Comparison of ENCODE assay signal across 8 mouse cellular contexts in the genomic region with DNA sequence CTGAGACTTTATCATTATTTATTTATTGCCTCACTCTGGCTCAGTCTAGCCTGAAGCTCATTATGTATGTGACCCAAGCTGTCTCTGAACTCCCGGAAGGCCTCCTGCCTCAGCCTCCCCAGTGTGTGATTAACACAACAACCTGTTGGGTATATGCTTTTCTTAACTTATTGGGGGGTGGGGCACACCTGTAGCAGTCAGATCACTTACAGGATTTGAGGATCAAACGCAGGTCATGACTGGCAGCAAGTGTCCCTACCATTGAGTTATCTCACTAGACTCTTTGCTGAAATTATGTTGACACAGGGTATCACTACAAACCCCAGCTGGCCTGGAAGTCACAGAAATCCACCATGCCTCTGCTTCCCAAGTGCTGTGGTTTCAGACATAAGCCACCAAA. TPM values are rescaled to one million over a fixed set of nuclear protein-coding genes. Genes with fewer than 3 reads are reported as not detected.
A peak's percentile ranks its signal among the peaks of the same experiment; 100 is the strongest.
DNase-seq lines count a peak whose midpoint lies in the region; ATAC-seq lines count a peak whose summit lies in the region.

No protein-coding gene starts in this region.

- no peak for ATAC-seq in forebrain, embryonic 14.5 days
- no peak for ATAC-seq in kidney, embryonic 15.5 days (replicated peaks; ENCODE audit: low FRiP score)
- no peak for ATAC-seq in intestine, embryonic 16.5 days
- no peak for ATAC-seq in midbrain, embryonic 15.5 days (replicated peaks)

- H3K4me2 ChIP-seq in forebrain, embryonic 14.5 days (ENCODE audit: low read length) = no peak overlapping the region
- peak overlapping the region; percentile 92 for H3K4me2 ChIP-seq in kidney, embryonic 15.5 days
- peak overlapping the region; percentile 53; the same call in 1 of the 2 replicates for H3K4me2 ChIP-seq in intestine, embryonic 16.5 days (ENCODE audit: low read depth, low read length)
- H3K4me2 ChIP-seq in midbrain, embryonic 15.5 days = peak overlapping the region; percentile 97; the same call in 1 of the 2 replicates

- 72% methylated on average over 2 of the region's 2 CpGs for WGBS in forebrain, embryonic 10.5 days
- 69% methylated on average over 2 of the region's 2 CpGs for WGBS in forebrain, embryonic 14.5 days
- WGBS in kidney, embryonic 15.5 days = 58% methylated on average over 2 of the region's 2 CpGs
- 61% methylated on average over 2 of the region's 2 CpGs for WGBS in intestine, embryonic 16.5 days
- WGBS in midbrain, embryonic 15.5 days = 64% methylated on average over 2 of the region's 2 CpGs

- no peak for DNase-seq in forebrain, embryonic 10.5 days (ENCODE audit: extremely low spot score, low spot score)
- no peak for DNase-seq in forebrain, embryonic 14.5 days (ENCODE audit: low spot score)
- DNase-seq in kidney, postnatal 10 days = no peak
- no peak for DNase-seq in layer of hippocampus, adult 9-10 months (ENCODE audit: low spot score)
- DNase-seq in cerebellum, adult 8-10 months = no peak

- no peaks in the 10 kb centered on the region for H3K27me3 ChIP-seq in forebrain, embryonic 10.5 days (ENCODE audit: poor library complexity, severe bottlenecking)
- no peaks in the 10 kb centered on the region for H3K27me3 ChIP-seq in forebrain, embryonic 14.5 days (replicated peaks; ENCODE audit: control insufficient read depth, insufficient read depth, low read length)
- no peaks in the 10 kb centered on the region for H3K27me3 ChIP-seq in kidney, embryonic 15.5 days
- no peaks in the 10 kb centered on the region for H3K27me3 ChIP-seq in intestine, embryonic 16.5 days (replicated peaks; ENCODE audit: control insufficient read depth, insufficient read depth, low read length)
- H3K27me3 ChIP-seq in midbrain, embryonic 15.5 days (replicated peaks) = no peaks in the 10 kb centered on the region

- peaks cover 37% of the 10 kb centered on the region for H3K36me3 ChIP-seq in forebrain, embryonic 10.5 days (replicated peaks)
- peaks cover 34% of the 10 kb centered on the region for H3K36me3 ChIP-seq in forebrain, embryonic 14.5 days (ENCODE audit: control insufficient read depth, insufficient read depth, low read length)
- H3K36me3 ChIP-seq in kidney, embryonic 15.5 days = peaks cover 39% of the 10 kb centered on the region
- H3K36me3 ChIP-seq in intestine, embryonic 16.5 days (ENCODE audit: control insufficient read depth, insufficient read depth, low read length) = peaks cover 10% of the 10 kb centered on the region
- peaks cover 18% of the 10 kb centered on the region; the same call in 1 of the 2 replicates for H3K36me3 ChIP-seq in midbrain, embryonic 15.5 days (replicated peaks)

- H3K4me1 ChIP-seq in forebrain, embryonic 10.5 days = peaks cover 38% of the 10 kb centered on the region
- H3K4me1 ChIP-seq in forebrain, embryonic 14.5 days (ENCODE audit: control insufficient read depth, insufficient read depth, low read length) = peaks cover 13% of the 10 kb centered on the region
- peaks cover 44% of the 10 kb centered on the region for H3K4me1 ChIP-seq in kidney, embryonic 15.5 days
- H3K4me1 ChIP-seq in intestine, embryonic 16.5 days (ENCODE audit: control insufficient read depth, insufficient read depth, low read length) = peaks cover 21% of the 10 kb centered on the region
- H3K4me1 ChIP-seq in midbrain, embryonic 15.5 days = peaks cover 35% of the 10 kb centered on the region

- H3K27ac ChIP-seq in forebrain, embryonic 10.5 days = peak overlapping the region; percentile 82; the same call in 1 of the 2 replicates
- no peak overlapping the region for H3K27ac ChIP-seq in forebrain, embryonic 14.5 days (ENCODE audit: low read depth, low read length)
- H3K27ac ChIP-seq in kidney, embryonic 15.5 days = peak overlapping the region; percentile 71; the same call in 1 of the 2 replicates
- H3K27ac ChIP-seq in intestine, embryonic 16.5 days (ENCODE audit: low read length) = peak overlapping the region; percentile 50; the same call in 1 of the 2 replicates
- H3K27ac ChIP-seq in midbrain, embryonic 15.5 days = peak overlapping the region; percentile 64; the same call in 1 of the 2 replicates

- H3K4me3 ChIP-seq in forebrain, embryonic 10.5 days = peak overlapping the region; percentile 76; the same call in 1 of the 2 replicates
- H3K4me3 ChIP-seq in forebrain, embryonic 14.5 days (ENCODE audit: low read depth, low read length) = no peak overlapping the region
- H3K4me3 ChIP-seq in kidney, embryonic 15.5 days (replicated peaks) = peak overlapping the region; percentile 71; the same call in 1 of the 2 replicates
- no peak overlapping the region for H3K4me3 ChIP-seq in intestine, embryonic 16.5 days (ENCODE audit: low read length)
- no peak overlapping the region for H3K4me3 ChIP-seq in midbrain, embryonic 15.5 days

- no peaks in the 10 kb centered on the region for H3K9me3 ChIP-seq in forebrain, embryonic 10.5 days
- no peaks in the 10 kb centered on the region for H3K9me3 ChIP-seq in forebrain, embryonic 14.5 days (replicated peaks; ENCODE audit: control insufficient read depth, low read length)
- no peaks in the 10 kb centered on the region for H3K9me3 ChIP-seq in kidney, embryonic 15.5 days (replicated peaks)
- H3K9me3 ChIP-seq in intestine, embryonic 16.5 days (ENCODE audit: control insufficient read depth, low read length) = no peaks in the 10 kb centered on the region
- H3K9me3 ChIP-seq in midbrain, embryonic 15.5 days = no peaks in the 10 kb centered on the region

- no peak overlapping the region for H3K9ac ChIP-seq in forebrain, embryonic 14.5 days (ENCODE audit: low read length)
- H3K9ac ChIP-seq in kidney, embryonic 15.5 days = 0 out of 2 replicates have a peak overlapping the region, but pooled peaks have one; percentile 14
- H3K9ac ChIP-seq in intestine, embryonic 16.5 days (ENCODE audit: low read depth, low read length) = no peak overlapping the region
- H3K9ac ChIP-seq in midbrain, embryonic 15.5 days = no peak overlapping the region

RNA-seq across cellular contexts. Expression of a gene that starts 0.7 kb away (rescaled TPM):
- polyA plus RNA-seq in forebrain, embryonic 10.5 days (2016; fragmentation: Nextera tagmentation; extraction: Ambion mirVana) = 40.7 and 44.2 TPM in 2 replicates
- 47.6 and 59.0 TPM in 2 replicates for polyA plus RNA-seq in forebrain, embryonic 14.5 days (2014; fragmentation: Nextera tagmentation; extraction: Ambion mirVana)
- polyA plus RNA-seq in kidney, embryonic 15.5 days (2015; fragmentation: Nextera tagmentation; extraction: Ambion mirVana) = 37.6 and 40.5 TPM in 2 replicates
- polyA plus RNA-seq in intestine, embryonic 16.5 days (2015; fragmentation: Nextera tagmentation; extraction: Ambion mirVana) = 44.5 and 50.0 TPM in 2 replicates
- polyA plus RNA-seq in midbrain, embryonic 15.5 days (2015; fragmentation: Nextera tagmentation; extraction: Ambion mirVana) = 53.6 and 63.8 TPM in 2 replicates

RNA-seq across cellular contexts. Expression of a gene that starts 2.8 kb away (rescaled TPM):
- polyA plus RNA-seq in forebrain, embryonic 10.5 days (2016; fragmentation: Nextera tagmentation; extraction: Ambion mirVana) = 96.1 and 96.7 TPM in 2 replicates
- polyA plus RNA-seq in forebrain, embryonic 14.5 days (2014; fragmentation: Nextera tagmentation; extraction: Ambion mirVana) = 132 and 135 TPM in 2 replicates
- polyA plus RNA-seq in kidney, embryonic 15.5 days (2015; fragmentation: Nextera tagmentation; extraction: Ambion mirVana) = 94.8 and 102 TPM in 2 replicates
- 71.2 and 73.8 TPM in 2 replicates for polyA plus RNA-seq in intestine, embryonic 16.5 days (2015; fragmentation: Nextera tagmentation; extraction: Ambion mirVana)
- 87.2 and 90.7 TPM in 2 replicates for polyA plus RNA-seq in midbrain, embryonic 15.5 days (2015; fragmentation: Nextera tagmentation; extraction: Ambion mirVana)

RNA-seq across cellular contexts. Expression of a gene that starts 2.8 kb away (rescaled TPM):
- polyA plus RNA-seq in forebrain, embryonic 10.5 days (2016; fragmentation: Nextera tagmentation; extraction: Ambion mirVana) = 16.1 and 16.3 TPM in 2 replicates
- 7.0 and 10.7 TPM in 2 replicates for polyA plus RNA-seq in forebrain, embryonic 14.5 days (2014; fragmentation: Nextera tagmentation; extraction: Ambion mirVana)
- polyA plus RNA-seq in kidney, embryonic 15.5 days (2015; fragmentation: Nextera tagmentation; extraction: Ambion mirVana) = 15.0 and 17.0 TPM in 2 replicates
- 9.2 and 9.3 TPM in 2 replicates for polyA plus RNA-seq in intestine, embryonic 16.5 days (2015; fragmentation: Nextera tagmentation; extraction: Ambion mirVana)
- 18.5 and 20.7 TPM in 2 replicates for polyA plus RNA-seq in midbrain, embryonic 15.5 days (2015; fragmentation: Nextera tagmentation; extraction: Ambion mirVana)

RNA-seq across cellular contexts. Expression of a gene that starts 3.1 kb away (rescaled TPM):
- polyA plus RNA-seq in forebrain, embryonic 10.5 days (2016; fragmentation: Nextera tagmentation; extraction: Ambion mirVana) = 124 and 126 TPM in 2 replicates
- polyA plus RNA-seq in forebrain, embryonic 14.5 days (2014; fragmentation: Nextera tagmentation; extraction: Ambion mirVana) = 121 and 143 TPM in 2 replicates
- 152 TPM in 2 replicates for polyA plus RNA-seq in kidney, embryonic 15.5 days (2015; fragmentation: Nextera tagmentation; extraction: Ambion mirVana)
- 158 and 168 TPM in 2 replicates for polyA plus RNA-seq in intestine, embryonic 16.5 days (2015; fragmentation: Nextera tagmentation; extraction: Ambion mirVana)
- polyA plus RNA-seq in midbrain, embryonic 15.5 days (2015; fragmentation: Nextera tagmentation; extraction: Ambion mirVana) = 121 and 123 TPM in 2 replicates

RNA-seq across cellular contexts. Expression of a gene that starts 4.9 kb away (rescaled TPM):
- 5.9 and 7.1 TPM in 2 replicates for polyA plus RNA-seq in forebrain, embryonic 10.5 days (2016; fragmentation: Nextera tagmentation; extraction: Ambion mirVana)
- 1.7 and 6.4 TPM in 2 replicates for polyA plus RNA-seq in forebrain, embryonic 14.5 days (2014; fragmentation: Nextera tagmentation; extraction: Ambion mirVana)
- 3.8 and 6.0 TPM in 2 replicates for polyA plus RNA-seq in kidney, embryonic 15.5 days (2015; fragmentation: Nextera tagmentation; extraction: Ambion mirVana)
- 3.7 and 5.4 TPM in 2 replicates for polyA plus RNA-seq in intestine, embryonic 16.5 days (2015; fragmentation: Nextera tagmentation; extraction: Ambion mirVana)
- 8.0 and 8.1 TPM in 2 replicates for polyA plus RNA-seq in midbrain, embryonic 15.5 days (2015; fragmentation: Nextera tagmentation; extraction: Ambion mirVana)

Comparison
In these comparisons a context has a peak if more than half of its experiments do, and no peak if none do; other contexts are left out.
1. H3K4me3 ChIP-seq: peak in forebrain, embryonic 10.5 days (single experiment) and kidney, embryonic 15.5 days (single experiment); none in forebrain, embryonic 14.5 days (single experiment), intestine, embryonic 16.5 days (single experiment) and midbrain, embryonic 15.5 days (single experiment).